Mouse (Mus musculus): ENCODE measurements at regions not wholly inside any gene's neighbourhood (a gene's known extent, or its start where the extent isn't known, plus 50 kb on each side); places are given as distances from the start of the nearest gene placed in this dataset.

DNA sequence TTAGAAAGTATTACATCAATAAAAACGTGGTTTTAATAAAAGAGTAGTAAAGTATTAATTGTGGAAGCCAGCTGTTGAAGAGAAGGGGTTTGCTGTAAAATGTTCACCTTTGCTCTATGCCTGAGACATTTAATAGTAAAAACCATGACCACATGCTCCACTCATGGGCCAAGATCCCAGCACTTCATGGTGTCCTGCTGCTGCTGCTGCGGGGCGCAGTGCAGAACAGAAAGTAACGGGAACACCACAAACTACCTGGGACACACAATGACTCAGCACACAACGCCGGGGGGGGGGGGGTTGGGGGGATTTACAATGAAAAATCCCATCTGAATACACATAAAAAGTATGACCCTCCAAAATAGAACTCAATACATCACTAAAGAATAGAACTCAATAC is 124.8 kb upstream of the Klf14 start:
- DNase-seq (ENCODE audit: low spot score in 2 of 2) = no peak

DNA sequence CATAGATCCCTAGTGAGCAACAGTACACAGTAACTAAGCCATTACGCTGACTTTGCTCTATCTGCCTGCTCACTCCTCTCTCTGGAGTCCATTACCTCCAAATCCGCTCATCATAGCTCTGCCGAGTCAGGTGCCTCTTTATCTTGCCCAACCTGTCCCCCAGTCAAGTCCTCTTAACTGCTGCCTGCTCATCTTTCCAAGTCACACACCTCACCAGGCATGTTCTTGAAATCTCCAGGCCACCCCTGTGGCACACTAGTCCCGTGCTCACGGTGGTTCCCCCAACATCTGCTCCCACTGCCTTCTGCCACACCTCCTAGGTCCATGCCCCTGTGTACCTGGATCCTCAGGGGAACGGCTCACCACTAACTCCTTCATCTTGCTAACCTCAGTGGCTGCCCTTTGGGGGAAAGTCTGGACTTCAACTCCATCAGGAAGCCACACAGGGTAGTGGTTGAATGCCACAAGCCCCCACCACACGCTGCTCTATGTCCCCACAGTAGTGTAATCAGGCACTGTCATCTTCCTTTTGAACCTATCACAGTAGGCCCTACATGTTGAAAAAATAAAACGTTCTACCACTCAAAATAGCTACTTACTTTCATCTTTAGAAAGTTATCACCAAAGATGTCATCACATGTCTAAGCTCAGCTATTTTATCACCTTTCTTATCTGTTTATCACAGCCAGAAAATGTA is 126.3 kb upstream of the Klf14 start:
- DNase-seq (ENCODE audit: low spot score in 2 of 2) = no peak

DNA sequence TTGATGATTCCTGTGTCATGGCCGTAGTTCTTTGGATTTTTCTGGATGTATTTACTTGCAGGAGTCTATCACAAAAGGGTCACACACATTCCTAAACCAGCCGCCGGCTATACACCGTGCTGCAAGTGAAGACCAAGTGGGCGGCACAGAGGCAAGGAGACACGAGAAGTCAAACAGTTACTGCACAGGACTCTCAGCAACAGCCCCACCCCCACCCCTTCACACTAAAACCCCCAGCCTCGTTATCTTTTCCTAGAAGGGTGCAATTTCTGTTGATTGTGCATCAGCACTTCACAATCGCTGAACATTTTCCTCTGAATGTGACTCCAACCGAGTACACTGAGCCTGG is 126.9 kb upstream of the Klf14 start:
- no peak for DNase-seq (ENCODE audit: low spot score in 2 of 2)

- DNase-seq (ENCODE audit: low spot score in 2 of 2) = no peak
Observed at GRCm38 (mm10) chr6:31086283-31086682, 127.4 kb upstream of the Klf14 start.

DNA sequence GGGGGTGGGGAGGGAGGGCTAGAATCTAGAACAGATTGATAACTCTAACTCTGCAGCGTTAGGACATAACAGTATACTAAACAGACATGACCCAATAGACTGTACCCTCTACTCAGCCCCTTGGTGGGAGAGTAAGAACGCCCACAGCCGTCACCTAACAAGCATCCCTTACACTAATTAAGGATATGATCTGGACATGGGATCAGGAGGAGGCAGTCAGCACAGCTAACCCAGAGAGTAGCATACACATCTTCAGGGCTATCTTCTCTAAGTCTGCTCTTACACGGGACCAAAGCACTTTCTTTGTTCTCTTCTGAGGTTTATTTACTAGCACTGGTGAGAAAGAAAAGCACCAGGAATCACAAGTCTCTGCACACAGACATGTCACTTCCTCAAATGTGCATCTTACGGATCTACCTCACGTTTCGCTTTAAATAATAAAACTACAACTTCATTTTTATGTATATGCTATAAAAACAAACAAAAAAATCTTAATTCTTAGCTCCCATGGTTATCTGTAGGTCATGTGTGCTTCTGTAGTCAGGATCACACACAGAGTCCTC is 128.0 kb upstream of the Klf14 start:
- DNase-seq (ENCODE audit: low spot score in 2 of 2) = no peak

DNA sequence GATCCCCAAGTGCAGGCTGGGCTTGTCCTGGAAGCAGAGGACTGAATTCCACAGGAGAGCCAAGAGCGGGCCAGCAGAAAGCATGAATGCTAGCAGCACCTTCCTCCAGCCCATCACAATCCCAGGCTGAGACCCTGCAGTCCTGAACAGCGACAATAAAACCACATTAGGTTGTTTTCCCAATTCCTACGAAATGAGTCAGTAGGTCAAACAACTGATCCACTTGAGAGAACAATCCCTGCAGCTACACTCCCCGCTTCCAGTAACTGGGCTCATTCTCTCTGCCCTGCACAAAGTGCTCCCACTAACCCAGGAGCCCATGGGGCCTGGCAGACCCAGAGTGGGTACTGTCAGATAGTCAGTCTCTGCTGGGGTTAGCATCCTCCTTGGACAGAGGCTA is 128.6 kb upstream of the Klf14 start:
- no peak for DNase-seq (ENCODE audit: low spot score in 2 of 2)

GRCm38 (mm10) chr6:31088147-31088972 is 129.5 kb upstream of the Klf14 start:
- DNase-seq (ENCODE audit: low spot score in 2 of 2) = no peak

GRCm38 (mm10) chr6:31088973-31089368 is 130.1 kb upstream of the Klf14 start:
- DNase-seq (ENCODE audit: low spot score in 2 of 2) = no peak

DNA sequence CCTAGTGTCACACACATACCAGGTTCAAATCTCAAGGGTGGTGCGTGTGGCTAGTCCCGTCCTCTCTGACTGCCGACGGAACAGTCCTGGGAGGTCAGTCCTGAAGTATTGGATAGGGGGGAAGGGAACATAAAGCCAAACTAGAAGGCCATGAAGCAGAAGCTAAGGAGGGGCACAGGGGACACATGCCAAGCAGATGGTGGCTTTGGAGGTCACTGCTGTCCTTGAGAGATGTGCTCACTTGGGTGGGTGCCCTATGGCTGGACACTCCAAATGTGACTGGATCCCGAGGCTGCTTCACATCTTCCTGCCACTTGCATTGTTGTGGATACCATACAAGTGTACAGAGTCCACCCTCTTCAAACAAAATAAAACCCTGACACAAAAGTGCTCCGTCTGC is 131.4 kb upstream of the Klf14 start:
- no peak for DNase-seq (ENCODE audit: low spot score in 2 of 2)

- DNase-seq (ENCODE audit: low spot score in 2 of 2) = no peak
Observed at GRCm38 (mm10) chr6:31090791-31091190, 131.9 kb upstream of the Klf14 start.

DNA sequence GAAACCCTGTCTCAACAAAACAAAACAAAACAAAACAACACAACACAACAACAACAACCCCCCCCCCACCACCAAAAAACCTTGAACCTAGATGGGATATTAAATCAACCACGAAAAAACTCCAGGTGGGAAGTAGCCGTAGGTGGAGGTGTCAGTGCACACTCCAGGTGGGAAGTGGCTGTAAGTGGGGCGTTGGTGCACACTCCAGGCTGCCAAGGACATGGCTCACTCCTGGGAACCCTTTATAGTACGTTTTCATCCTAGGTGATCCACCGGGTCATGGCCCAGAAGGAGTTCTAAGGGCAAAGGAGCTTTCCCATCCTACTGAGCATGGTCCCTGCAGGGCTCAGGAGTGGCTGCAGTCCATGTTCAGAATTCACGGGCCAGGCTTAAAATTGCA is 133.4 kb upstream of the Klf14 start:
- no peak for DNase-seq (ENCODE audit: low spot score in 2 of 2)

DNA sequence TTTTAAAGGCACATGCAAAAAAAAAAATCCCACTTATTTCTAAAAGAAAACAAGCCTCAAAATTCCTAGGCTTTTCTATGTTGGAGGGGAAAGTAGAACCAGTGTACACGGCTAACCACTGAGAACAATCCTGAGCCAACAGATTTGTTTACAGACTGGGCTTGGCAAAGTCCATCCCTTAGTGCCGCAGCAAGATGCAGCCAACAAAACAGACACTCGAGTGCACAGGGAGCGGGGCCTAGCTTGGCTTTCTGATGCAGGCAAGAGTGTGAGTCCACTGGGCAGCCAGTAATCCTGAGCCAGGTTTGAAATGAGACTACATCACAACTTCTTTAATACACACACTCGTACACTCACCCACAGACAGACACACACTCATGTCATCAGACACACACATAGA is 133.9 kb upstream of the Klf14 start:
- DNase-seq (ENCODE audit: low spot score in 2 of 2) = no peak

DNA sequence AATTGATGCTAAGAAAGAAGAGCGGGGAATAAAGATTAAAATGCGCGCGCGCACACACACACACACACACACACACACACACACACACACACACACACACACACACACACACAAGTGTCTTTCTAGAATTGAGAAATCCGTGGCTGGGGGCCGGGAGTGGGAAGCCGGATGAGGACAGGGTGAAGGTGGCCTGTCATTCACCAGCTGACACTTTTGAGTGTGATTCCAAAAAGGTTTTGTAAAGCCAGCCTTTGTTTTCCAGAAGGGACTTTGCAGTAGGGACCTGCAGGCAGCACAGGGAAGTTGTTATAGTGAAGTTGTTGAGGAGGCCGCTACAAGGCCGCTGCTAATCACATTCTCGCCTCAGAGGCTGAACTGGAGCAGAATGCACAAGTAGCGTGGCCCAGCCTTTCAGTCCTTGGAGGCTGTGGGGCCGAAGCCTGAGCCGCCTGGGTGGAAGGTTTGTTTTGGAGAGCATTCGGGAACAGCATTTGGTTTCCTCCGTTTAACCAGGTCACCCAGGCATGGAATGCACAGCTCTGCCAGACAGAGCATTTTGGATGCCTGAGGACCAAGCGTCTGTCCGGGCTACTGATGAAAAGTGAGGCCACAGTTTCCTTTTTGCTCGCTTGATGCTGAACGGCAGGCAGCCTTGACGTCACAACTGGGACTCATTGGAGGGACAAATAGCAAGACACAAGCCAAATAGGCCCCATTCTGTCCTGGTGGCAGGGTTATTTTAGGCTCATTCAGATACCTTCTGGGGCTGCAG is 137.3 kb upstream of the Klf14 start:
- peak; percentile 75 to 80 for DNase-seq (ENCODE audit: low spot score in 2 of 2)

- DNase-seq (ENCODE audit: low spot score in 2 of 2) = no peak
Observed at GRCm38 (mm10) chr6:31096787-31097186, 137.9 kb upstream of the Klf14 start.

GRCm38 (mm10) chr6:31097254-31097653 is 138.4 kb upstream of the Klf14 start:
- DNase-seq (ENCODE audit: low spot score in 2 of 2) = no peak

DNA sequence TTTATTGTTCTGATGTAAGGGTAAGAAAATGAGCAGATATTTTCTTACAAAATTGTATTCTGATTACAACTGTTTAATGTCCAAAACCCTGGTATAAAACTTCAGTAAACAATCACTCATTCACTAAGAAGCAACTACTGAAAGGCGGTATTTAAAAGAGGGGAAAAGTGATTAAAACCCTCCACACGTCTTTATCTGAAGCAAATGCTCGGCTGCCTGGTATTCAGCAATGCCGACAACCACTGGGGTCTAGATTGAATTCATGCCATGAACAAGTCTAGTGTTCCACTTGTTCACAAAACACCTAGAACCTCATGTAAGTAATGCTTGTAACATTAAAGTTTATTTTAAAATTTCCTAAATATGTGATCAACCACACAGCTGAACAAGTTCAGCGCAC is 139.2 kb upstream of the Klf14 start:
- no peak for DNase-seq (ENCODE audit: low spot score in 2 of 2)

DNA sequence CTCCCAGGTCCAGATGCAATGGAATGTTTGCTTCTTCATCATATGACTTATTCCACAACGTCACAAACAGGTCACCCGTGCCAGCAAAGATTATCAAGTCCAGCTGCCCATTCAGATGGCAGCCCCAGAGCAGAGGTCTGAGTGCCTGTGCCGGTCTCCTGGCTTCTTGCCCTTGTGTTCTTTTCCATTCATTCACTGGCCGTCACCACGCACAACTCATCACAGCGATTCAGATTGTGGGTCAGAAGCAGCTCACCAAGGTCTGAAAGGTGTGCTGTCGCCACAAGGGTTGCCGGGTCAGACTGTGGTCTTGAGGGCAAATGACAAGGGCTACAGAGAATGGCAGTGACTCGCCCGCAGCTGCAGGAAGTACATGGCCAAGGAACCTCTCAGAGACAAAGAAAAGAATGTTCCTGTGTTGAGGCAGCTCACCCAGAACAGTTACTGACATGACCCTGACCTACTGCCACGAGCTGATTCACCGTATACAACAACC is 141.3 kb upstream of the Klf14 start:
- no peak for DNase-seq (ENCODE audit: low spot score in 2 of 2)

GRCm38 (mm10) chr6:31100749-31101148 is 141.9 kb upstream of the Klf14 start:
- no peak for DNase-seq (ENCODE audit: low spot score in 2 of 2)

GRCm38 (mm10) chr6:31106144-31106836 is 147.4 kb upstream of the Klf14 start:
- no peak for DNase-seq (ENCODE audit: low spot score in 2 of 2)

DNA sequence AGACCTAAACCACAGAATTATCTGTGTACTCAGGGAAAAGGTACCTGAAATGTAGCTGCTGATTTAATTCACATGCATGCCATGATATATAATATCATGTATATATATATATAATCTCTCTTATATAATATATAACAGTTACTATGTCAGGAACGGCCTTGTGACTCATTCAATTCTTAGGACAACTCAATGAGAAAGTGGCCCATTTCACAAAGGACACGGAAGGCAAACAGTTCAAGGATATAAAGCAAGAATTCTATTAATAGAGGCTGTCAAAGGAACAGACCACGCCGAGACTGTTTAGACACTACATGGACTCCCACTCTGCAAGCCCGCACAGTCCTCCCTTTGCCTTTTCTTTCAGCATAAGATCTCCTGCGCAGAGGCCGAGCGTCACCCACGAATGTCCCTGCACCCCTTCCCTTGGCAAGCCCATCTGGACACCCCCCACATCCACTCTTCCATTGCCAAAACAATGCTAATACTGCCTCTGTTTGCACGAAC is 148.0 kb upstream of the Klf14 start:
- no peak for DNase-seq (ENCODE audit: low spot score in 2 of 2)

- DNase-seq (ENCODE audit: low spot score in 2 of 2) = no peak
Observed at GRCm38 (mm10) chr6:31107360-31107759, 148.5 kb upstream of the Klf14 start.

Data from right cerebral cortex, postnatal 10 days (tissue).